Mouse (Mus musculus): Measurements from ENCODE around the gene Tnfsf18.
A peak's percentile ranks its signal among the peaks of the same experiment; 100 is the strongest.

Gene Tnfsf18

GRCm38 (mm10) chr1:161494343-161494742 lies at the start of gene Tnfsf18:
TSS of gene Tnfsf18 (plus strand) at chr1:161494655.
- peak; percentile 10 for DNase-seq

DNA sequence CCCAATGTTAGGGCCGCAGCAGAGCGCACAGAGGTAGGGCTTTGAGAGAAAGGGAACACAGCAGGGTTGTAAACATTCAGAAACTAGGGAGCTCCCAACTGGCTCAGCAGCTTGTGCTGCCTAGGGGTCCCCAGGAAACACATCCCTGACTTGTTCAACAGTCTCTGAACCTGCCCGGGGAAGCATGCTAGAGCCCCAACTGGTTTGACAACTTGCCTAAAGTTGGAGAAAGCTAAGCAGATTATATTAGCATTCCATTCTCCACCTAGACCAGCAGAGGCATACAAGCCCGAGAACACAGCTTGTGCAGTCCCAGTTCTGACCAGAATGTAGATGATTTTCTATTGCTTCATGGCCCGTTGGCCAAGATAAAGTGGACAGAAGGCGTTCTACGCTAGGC lies 49.6 kb upstream of the Tnfsf18 start:
- no peak for DNase-seq

GRCm38 (mm10) chr1:161451683-161452245 lies 42.7 kb upstream of the Tnfsf18 start:
- DNase-seq: no peak

DNA sequence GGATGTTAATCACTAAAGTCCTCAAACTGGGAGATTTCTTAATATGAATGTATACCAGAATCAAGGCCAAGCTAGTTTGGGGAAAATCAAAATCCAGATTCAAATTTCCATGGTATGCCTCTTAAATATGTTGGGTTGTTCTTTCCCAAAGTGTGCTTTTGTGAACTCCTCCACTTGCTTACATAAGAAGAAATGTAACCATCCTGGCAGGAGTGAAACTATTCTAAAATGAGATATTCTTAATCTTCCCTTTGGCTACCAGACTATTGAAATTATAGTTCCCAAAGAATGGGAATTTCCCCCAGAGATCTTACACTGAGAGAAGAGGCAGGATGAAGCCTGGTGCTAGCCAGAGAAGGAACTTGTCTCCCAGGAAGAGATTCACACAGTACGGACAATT lies 42.2 kb upstream of the Tnfsf18 start:
- DNase-seq: no peak

- DNase-seq: peak; percentile 9
Observed at GRCm38 (mm10) chr1:161463388-161464085, 30.9 kb upstream of the Tnfsf18 start.

- no peak for DNase-seq
Observed at GRCm38 (mm10) chr1:161477221-161477620, 17.2 kb upstream of the Tnfsf18 start.

DNA sequence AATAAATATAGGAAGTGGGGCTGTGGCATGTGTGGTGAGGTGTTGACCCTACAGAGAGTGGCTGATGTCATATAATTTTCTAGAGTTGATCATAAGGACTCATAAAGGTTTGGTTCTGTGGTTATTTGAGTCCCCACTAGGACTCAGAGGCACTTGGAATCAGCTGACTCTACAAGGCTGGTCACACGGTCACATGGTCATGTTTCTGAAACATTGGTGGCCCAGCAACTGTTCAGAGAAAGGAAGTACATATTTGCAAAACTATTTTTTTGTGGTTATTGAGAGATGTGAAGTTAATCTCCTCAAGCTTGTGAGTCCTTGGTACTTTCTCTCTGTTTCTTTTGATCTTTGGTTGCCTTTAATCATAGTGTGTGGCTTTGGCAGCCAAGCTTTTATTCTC lies 14.6 kb upstream of the Tnfsf18 start:
- no peak for DNase-seq

- no peak for DNase-seq
Observed at GRCm38 (mm10) chr1:161482211-161482610, 12.2 kb upstream of the Tnfsf18 start.

DNA sequence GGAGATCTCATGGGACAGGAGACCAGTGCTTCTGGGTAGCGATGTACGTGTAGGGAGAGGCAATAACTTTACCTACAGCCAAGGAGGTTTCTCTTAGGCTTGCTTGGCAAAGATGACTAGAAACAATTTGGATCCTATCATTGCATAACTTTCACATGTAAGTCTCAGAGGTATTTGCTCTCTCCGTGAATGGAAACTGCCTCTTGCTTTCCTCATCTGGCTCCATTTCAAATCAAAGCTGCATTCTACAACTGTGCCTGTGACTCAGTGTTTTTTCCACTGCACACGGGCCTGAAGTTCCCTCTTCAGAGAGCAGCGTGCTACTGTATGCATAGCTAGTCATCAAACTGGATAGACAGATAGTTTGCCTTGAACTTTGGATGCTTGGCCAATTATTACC lies 7.4 kb upstream of the Tnfsf18 start:
- DNase-seq: peak; percentile 18

GRCm38 (mm10) chr1:161491766-161492165 lies 2.7 kb upstream of the Tnfsf18 start:
- DNase-seq: peak; percentile 44

GRCm38 (mm10) chr1:161496866-161497645 lies 2.6 kb downstream of the Tnfsf18 start:
- DNase-seq: no peak

DNA sequence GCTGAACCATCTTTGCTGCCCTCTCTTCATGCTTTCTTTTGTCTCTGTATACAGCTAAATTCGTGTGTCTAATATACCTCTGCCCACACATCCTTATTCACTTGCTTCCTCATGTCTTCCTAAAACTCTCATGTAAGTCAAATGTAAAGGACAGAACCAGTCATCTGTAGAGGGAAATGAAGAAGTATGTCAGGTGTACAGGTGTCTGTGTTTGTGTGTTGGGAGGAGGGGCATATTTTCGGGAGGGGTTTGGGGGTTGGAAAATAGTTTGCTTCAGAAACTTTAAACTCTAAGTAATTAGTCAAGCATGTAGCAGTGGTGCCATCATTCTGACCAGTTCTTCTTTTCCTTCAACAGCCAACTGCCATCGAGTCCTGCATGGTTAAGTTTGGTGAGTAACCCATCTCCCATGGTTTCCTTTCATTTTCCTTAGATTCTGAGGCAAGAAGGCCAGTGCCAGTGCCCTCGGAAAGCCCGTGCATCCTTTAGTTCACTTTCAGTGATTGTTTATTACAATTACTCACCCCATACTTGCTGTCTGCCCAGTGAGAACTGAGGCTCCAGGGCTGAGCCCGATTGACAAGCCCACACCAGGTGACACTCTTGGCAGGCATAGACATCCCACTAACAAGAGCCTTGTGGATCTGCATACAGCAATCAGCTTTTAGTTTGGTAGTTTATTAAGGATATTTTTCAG lies 5.8 kb downstream of the Tnfsf18 start:
- DNase-seq: no peak

DNA sequence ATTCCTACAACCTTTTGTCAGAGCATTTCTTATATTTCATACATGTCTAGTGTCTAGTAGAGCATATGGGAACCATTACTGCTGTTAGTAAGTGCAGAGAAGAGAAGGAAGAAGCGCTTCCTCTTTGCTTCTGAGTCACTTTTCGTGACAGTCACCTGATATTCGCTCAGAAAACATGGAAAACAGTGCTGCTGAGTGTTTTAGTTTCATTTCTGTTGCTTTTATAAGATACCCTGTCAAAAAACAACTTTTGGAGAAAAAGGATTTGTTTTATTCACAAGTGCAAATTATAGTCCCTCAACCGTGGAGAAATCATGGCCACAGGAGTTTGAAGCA lies 6.3 kb downstream of the Tnfsf18 start:
- no peak for DNase-seq

GRCm38 (mm10) chr1:161506317-161506716 lies 11.9 kb downstream of the Tnfsf18 start:
- DNase-seq: peak; percentile 15

DNA sequence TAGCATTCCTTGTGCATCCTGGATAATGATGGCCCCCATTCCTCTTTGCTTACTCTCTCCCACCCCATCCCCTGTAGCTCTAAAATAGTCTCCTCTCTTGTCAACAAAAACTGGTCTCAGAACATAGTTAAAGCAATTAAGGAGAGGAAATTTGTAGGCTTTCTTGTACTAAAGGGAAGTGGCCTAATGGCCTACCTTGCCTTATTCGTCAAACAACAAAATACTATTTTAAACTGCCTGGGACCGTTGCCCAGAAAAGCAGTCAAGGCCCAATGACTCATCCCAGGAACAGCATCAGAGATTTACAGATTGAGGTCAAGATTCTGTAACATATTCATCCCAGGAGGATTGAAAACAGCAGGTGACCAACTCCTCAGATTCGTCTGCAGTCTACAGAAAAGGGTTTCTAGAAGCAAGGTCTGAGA lies 13.2 kb downstream of the Tnfsf18 start:
- DNase-seq: no peak

DNA sequence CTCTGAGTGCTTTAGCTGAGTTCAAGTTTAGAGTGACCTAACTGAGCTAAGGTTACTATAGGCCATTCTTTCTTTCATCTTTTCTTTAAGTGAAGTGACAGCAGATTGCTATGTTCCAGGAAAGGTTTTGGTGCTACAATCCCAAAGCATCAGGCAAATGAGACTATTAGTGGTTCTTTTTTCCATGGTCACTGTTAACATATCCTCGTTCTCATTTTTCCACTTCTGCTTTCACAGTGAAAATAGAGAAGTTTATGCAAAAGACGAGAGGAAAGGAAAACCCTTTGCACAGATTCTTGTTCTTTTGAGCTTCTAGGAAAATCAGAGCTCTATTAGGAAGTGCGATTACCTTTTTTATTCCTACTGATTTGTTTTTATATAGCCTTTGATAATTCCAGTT lies 22.9 kb downstream of the Tnfsf18 start:
- DNase-seq: no peak

DNA sequence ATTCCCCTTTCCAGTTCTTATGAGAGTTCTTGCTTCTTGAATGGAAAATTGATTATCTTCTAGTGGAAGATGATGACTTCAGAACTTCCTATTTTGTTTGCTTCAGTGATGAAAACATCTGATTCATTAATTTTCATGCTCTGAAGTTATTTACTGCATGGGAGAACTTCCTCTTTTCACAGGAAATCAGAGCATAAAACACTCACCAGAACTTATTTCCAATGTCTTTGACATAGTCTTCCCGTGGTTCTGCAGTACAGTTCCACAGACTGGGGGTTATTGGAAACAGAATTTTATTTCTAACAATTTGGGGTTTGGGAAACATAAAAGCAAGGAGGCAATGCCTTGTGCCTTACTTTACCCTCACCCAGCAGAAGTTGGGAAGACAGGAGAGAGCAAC lies 25.8 kb downstream of the Tnfsf18 start:
- no peak for DNase-seq

DNA sequence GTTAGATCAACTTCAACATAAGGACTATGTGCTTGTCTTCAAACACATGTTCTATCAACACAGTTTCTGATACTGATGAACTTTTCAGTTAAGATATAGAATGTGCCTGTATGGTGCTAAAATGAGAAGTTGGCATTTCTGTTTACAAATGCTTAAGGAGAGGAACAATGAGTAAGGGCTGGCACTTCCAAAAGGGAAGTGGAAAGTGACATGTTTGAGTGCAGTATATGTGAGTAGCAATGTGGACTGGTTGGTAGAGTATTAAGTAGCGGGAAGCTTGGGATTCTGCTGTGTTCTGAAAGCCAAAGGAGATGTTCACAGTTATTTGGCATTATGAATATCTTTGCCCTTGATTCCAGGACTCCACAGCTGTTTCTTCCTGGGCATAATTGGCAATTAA lies 33.7 kb downstream of the Tnfsf18 start:
- DNase-seq: no peak

GRCm38 (mm10) chr1:161550596-161551095 lies 56.2 kb downstream of the Tnfsf18 start:
- DNase-seq: no peak

DNA sequence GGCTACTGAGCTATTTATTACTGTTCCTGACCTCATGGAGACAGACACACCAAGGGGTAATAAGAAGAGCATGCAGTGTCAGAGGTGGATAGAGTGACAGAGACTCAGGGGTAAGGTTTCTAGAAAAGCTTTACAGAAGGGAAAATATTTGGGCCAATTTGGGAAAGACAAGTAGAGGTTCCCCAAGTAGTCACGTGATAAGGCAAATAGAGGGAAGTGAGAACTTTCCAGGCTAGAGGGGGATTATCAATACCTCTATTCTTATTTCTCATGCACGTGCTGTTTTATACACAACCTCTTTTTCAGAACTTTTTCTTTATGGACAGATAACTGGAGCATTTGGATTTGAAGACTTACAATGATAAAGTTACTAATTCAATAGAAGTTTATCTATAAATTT lies 57.6 kb downstream of the Tnfsf18 start:
- no peak for DNase-seq
